Mouse (Mus musculus) inflammation-experienced regulatory T-cells, adult 16 weeks (primary cell): Measurements from ENCODE around the gene Nfyb. TPM values are rescaled to one million over a fixed set of nuclear protein-coding genes. Genes with fewer than 3 reads are reported as not detected.

Experiments
- polyA plus RNA-seq: library from polyadenylated mRNA; unstranded; fragments of 100-300 nt; shearing (Covaris generic); gene quantifications from one replicate; pipeline ENCODE4 v1.2.1, GENCODE M21; 2017

The Nfyb gene
- 68.4 TPM for polyA plus RNA-seq

GRCm38 (mm10) chr10:82763840-82764631 is at the start of gene Nfyb:
Gene Nfyb, minus strand, starts transcription at chr10:82764144.

Other genes starting within 250 kb of the Nfyb start
- 39.9 TPM for gene 1190007I07Rik, start 140.9 kb downstream of the Nfyb start, polyA plus RNA-seq
- gene Tdg, start 134.3 kb downstream of the Nfyb start, polyA plus RNA-seq = 33.9 TPM
- 1.5 TPM for gene Glt8d2, start 73.5 kb downstream of the Nfyb start, polyA plus RNA-seq
- 45.1 TPM for gene Hcfc2, start 68.0 kb downstream of the Nfyb start, polyA plus RNA-seq
- 51.9 TPM for gene Txnrd1, start 69.8 kb upstream of the Nfyb start, polyA plus RNA-seq
- gene Eid3, start 102.5 kb upstream of the Nfyb start, polyA plus RNA-seq = not detected
- 0.22 TPM for gene Chst11, start 221.4 kb upstream of the Nfyb start, polyA plus RNA-seq